Mouse (Mus musculus) hindlimb bud, embryonic 11.5 days (tissue): Measurements from ENCODE around the gene Nme8.

Source experiments
- DNase-seq: peaks from one replicate; pipeline ENCODE4 v3.0.0-alpha.2; 2012; ENCODE audit warnings: low read depth, low spot score; ENCODE audit errors: extremely low spot score

The Nme8 gene

DNA sequence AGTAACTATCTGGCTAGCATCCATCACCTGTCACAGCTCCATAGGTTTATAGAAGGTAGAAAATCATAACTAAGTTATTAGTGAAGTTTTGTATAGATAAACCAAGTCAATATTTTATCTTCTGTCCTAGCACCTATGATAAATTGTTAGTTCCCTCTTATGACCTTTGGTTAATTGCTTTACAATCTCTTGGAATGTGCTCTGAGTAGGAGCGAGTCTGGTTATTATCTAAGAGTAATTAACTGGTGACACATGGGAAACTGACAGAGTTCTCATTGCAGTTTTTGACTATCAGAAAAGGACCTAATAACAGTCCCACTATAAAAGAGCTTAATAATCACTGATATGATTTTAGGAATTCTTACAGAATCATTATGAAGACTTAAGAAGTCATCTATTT lies 54.1 kb downstream of the Nme8 start:
- DNase-seq: no peak

DNA sequence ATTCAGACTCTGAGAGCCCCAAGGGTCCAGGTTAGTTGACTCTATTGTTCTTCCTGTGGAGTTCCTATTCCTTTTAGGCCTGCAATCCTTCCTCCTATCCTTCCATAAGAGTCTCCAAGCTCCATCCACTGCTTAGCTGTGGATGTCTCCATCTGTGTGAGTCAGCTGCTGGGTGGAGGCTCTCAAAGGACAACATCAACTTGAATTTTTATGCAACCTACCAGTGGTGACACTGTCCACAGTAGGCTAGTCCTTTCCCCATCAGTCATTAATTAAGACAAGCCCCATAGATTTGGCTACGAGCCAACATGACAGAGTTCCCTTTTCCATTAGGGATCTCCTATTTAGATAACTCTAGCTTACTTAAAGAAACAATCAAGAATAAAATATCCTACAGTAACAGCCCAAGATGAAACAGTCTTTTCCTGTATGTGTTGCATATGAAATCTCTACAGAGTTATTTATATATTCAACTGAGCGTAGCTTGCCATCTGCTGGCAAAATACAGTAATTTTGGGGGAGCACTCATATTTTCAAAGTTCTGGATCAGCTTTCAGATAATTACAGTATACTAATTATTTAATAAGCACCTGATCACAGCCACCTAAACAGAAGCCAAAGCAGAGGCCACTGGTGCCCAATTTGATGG lies 57.3 kb downstream of the Nme8 start:
- DNase-seq: no peak

- no peak for DNase-seq
Measured at GRCm38 (mm10) chr13:19636131-19636530, 61.5 kb downstream of the Nme8 start.

DNA sequence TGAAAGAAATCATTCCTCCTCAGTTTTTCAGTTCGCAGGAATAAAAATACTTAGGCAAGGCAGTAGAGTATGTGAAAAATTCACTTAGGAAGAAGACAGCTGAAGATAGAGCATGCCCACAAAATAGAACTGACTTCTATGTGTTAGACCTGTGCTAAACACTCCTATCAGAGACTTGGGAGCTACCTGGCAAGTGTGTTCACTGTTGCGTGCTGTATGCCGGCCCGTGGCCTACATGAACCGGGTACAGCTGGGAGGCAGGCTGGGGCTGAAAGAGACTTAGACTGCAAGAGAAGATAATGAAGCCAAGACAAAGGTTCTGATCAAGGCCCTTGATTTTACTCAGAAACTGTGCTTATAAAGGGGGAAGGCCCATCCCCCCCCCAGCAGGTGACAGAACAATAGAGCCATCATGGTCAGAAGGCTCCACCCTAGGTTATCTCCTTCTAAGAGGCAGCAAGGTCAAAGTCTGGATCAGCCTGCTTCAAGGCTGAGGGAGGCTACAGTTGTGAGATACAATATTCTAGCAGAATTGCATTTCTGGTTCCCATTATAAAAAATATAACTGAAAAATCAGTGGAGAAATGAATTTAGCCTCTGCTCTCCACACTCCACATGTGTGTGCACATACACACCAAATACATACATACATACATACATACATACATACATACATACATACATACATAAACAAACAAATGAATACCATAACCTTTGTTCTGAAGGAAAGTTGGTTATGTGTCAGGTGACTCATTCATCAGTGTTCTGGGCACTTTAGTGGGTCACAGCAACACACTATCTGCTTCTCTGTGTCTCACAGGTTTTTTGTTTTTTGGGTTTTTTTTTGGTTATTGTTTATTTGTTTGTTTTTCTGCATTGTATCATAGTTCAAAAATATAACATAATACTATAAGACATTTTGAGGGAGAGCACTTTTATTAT lies 66.6 kb downstream of the Nme8 start:
- no peak for DNase-seq

GRCm38 (mm10) chr13:19626473-19626872 lies 71.1 kb downstream of the Nme8 start:
- no peak for DNase-seq

DNA sequence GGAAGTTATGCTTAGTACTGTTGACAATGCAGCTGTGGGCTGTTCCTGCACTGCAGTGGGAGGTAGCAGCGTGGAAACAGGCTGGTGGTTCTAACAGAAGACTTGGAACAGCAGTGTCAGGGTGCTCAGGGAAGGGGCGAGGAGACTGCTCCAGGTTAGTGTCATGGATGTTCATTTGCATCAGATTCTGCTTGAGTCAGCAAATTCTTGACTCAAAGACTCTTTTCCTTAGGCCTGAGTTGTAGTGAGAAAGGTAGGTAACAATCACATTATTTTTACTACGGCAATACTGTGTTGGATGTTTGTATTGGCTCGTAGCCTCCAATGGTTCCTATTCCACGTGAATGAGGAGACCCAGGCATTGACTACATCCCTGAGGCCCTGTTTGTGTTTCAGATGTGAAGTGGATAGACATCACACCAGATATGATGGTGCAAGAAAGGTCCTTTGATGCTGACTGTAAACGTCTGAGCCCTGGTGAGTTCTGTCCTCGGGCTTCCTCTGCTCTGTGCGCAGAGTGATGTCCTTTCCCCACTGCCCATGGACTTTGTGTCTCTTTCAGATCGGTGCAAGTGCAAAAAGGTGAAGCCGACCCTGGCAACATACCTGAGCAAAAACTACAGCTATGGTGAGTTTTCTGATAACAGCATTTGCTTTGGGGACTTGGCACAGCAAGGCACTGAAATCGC lies 72.8 kb downstream of the Nme8 start:
- no peak for DNase-seq

DNA sequence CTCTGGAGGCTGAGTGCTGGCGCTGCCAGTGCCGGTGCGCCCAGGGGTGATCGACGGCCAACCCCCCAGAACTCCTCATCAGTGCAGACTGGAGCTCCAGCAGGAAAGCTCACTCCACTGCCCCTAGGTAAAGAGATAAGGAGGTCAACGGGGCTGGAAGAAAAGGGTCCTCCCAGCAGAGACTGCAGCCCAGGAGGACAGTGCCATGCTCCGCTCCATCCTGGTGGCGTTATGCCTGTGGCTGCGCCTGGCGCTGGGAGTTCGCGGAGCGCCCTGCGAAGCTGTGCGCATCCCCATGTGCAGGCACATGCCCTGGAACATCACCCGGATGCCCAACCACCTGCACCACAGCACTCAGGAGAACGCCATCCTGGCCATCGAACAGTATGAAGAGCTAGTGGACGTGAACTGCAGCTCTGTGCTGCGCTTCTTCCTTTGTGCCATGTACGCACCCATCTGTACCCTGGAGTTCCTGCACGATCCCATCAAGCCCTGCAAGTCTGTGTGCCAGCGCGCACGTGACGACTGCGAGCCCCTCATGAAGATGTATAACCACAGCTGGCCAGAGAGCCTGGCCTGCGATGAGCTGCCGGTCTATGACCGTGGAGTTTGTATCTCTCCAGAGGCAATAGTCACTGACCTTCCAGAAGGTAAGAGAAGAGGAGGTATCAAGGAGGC lies 74.2 kb downstream of the Nme8 start:
- no peak for DNase-seq

- peak; percentile 26 for DNase-seq
Measured at GRCm38 (mm10) chr13:19622573-19623227, 74.9 kb downstream of the Nme8 start, which contains the start of gene Sfrp4. Sfrp4 (plus strand) TSS chr13:19623104.

GRCm38 (mm10) chr13:19619216-19619927 lies 78.2 kb downstream of the Nme8 start, which contains the start of gene Epdr1:
Epdr1 (minus strand) TSS chr13:19619927.
- no peak for DNase-seq

- no peak for DNase-seq
Measured at GRCm38 (mm10) chr13:19618841-19619215, 78.8 kb downstream of the Nme8 start.

GRCm38 (mm10) chr13:19618081-19618480 lies 79.5 kb downstream of the Nme8 start:
- no peak for DNase-seq

DNA sequence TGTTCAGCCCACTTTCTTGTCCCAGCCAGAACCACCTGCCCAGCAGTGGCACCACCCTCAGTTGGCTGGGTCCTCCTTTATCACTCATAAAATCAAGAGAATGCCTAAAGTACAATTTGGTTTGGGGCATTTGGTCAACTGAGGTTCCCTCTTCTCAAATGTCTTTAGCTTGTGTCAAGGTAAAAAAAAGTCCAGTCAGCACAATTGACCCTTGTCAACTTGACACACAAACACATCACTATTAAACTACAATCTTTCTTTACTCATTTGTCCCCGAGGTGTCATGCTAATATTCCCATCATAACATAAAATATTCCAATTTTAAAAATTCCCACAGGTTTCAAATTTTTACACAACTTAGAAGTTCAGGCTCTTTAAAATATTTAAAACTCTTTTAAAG lies 83.3 kb downstream of the Nme8 start:
- no peak for DNase-seq

GRCm38 (mm10) chr13:19613426-19613825 lies 84.2 kb downstream of the Nme8 start:
- DNase-seq: no peak

DNA sequence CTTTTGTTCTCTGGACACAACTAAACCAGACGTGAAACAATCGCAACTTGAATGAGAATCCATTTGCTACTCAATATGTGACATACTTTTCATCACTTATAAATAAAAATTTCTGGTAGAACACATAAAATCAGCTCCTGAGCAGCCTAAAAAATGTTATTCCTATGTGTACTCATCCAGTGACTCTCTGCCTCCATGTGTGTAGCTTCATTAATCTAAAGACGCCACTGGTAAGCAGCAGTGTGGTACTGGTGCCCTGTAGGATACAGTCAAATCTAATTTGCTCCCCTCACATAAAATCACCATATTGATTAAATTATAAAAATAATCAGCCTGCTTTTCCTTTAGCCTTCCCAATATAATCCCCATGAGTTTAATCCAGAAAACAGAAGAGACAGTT lies 84.6 kb downstream of the Nme8 start:
- no peak for DNase-seq

GRCm38 (mm10) chr13:19612348-19612747 lies 85.2 kb downstream of the Nme8 start:
- DNase-seq: no peak

DNA sequence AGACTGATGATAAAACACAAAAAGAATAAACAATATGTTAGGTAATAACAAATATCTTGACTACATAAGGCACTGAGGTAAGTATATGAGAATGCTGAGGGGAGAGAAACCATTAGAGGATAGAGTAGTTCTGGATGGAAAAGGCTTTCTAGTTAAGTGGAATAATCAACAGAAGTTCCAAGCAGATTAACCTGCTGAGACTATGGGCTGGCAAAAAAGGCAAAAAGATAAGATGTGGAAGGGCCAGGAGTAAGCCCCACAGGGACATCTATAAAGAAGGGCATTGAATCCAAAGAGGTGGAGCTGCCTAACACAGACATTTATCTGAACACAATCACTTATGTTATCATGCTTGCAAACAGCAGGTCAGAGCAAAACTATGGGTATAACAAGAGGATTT lies 89.5 kb downstream of the Nme8 start:
- DNase-seq: no peak

DNA sequence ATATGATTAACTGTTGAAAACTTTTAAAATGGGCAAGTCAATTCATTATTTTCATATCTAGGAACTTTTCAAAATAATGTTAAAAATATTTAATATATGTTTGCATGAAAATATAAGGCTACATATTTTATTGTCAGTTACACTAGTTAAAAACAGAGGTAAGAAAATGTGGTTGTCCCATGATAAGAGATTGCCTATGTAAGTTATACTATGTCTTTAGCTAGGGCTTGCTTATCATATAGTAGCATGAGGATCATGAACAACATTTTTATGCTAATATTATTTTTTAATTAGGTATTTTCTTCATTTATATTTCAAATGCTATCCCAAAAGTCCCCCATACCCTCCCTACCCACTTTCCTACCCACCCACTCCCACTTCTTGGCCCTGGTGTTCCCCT lies 92.7 kb downstream of the Nme8 start:
- no peak for DNase-seq

GRCm38 (mm10) chr13:19603719-19604118 lies 93.9 kb downstream of the Nme8 start:
- no peak for DNase-seq

GRCm38 (mm10) chr13:19602531-19602930 lies 95.1 kb downstream of the Nme8 start:
- DNase-seq: no peak

DNA sequence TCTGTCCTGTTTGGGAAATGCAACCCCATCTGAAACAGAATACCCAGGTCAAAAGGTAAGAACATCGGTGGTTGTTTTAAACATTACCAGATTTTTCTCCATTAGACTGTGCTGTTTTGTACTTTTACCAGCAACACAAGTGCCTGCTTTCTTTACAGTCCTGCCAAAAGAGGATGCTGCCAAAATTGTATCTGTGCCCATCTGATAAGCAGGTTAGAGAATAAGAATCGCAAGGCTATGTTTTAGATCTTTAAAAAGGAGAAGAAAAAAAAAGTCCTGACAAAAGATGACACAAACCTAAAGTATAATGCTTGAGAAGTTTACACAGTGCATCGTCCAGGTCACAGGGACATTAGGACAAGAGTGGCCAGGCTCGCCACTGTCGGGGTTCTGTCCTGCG lies 98.4 kb downstream of the Nme8 start:
- DNase-seq: no peak
